Mouse (Mus musculus): Measurements from ENCODE around the gene Wwc2.

Wwc2 gene

DNA sequence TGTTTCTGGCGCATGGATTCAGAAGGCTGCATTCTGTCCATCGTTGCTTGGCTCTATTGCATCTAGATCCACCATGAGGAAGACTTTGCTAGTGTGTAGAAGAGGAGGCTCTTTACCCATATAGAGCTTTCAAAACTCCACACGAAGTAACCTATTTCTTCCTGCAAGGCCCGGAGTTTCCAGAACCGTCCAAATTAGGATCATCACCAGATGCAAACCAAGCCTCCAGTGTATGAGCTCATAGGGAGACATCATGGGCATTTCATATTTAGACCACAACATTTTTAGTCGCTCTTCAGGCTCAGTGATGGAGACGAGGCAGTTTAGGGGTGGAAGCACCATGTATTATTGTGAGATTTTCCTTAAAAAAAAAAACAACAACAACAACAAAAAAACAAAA, 213.3 kb downstream of the Wwc2 start:
- DNase-seq = no peak
